Mouse (Mus musculus) cerebellum, adult 18-20 months (tissue): ENCODE measurements around the gene AI987944.

Source experiments
- DNase-seq, 2 experiments: peaks; one replicate each; pipeline ENCODE4 v3.0.0; 2021

AI987944 gene

GRCm38 (mm10) chr7:41393048-41393971 is at the start of gene AI987944:
Gene AI987944, minus strand, starts transcription at chr7:41393379.
- DNase-seq: peak; percentile 79 to 90

DNA sequence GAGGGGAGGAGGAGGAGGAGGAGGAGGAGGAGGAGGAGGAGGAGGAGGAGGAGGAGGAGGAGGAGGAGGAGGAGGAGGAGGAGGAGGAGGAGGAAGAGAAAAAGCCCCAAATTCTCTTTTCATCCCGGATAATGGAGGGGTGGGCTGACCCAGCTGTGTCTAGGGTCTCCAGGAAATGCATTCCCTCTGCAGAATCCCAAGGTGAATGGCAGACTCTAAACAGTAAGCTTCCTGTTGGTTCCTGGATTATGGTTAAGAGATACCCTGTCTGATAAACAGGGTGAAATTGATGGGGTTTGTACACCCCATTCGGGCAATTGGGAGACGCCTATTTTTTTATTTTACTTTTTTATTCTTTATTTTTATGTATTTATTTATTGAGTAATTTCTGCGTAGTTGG is 951 bp upstream of the AI987944 start:
- DNase-seq: peak; percentile 4 to 8
